Mouse (Mus musculus) heart, embryonic 12.5 days (tissue): ENCODE measurements around the gene Slc1a1. TPM values are rescaled to one million over a fixed set of nuclear protein-coding genes. Genes with fewer than 3 reads are reported as not detected.

Experiments
- ATAC-seq: fragments of 200-750 bp; cut with Nextera tagmentation; 2 replicates; pipeline ENCODE4 v1.8.0; 2017; ENCODE audit warnings: moderate TSS enrichment, moderate library complexity; ENCODE audit not compliant: insufficient number of reproducible peaks, low FRiP score
- H3K27ac ChIP-seq: fragments of 300-500 bp; sonication (generic); 2 replicates; pipeline ENCODE4 v1.5.1; 2016; ENCODE audit warnings: mild to moderate bottlenecking, moderate library complexity; ENCODE audit not compliant: poor library complexity, severe bottlenecking
- H3K27me3 ChIP-seq: fragments of 300-500 bp; sonication (generic); replicated peaks from 2 replicates; pipeline ENCODE4 v1.6.1; 2016; ENCODE audit warnings: mild to moderate bottlenecking, moderate library complexity
- H3K36me3 ChIP-seq: fragments of 300-500 bp; sonication (generic); 2 replicates; pipeline ENCODE4 v1.6.1; 2016; ENCODE audit warnings: mild to moderate bottlenecking, moderate library complexity
- H3K4me1 ChIP-seq: fragments of 300-500 bp; sonication (generic); replicated peaks from 2 replicates; pipeline ENCODE4 v1.6.1; 2016; ENCODE audit warnings: mild to moderate bottlenecking
- H3K4me2 ChIP-seq: fragments of 300-500 bp; sonication (generic); 2 replicates; pipeline ENCODE4 v1.6.1; 2016; ENCODE audit warnings: mild to moderate bottlenecking, moderate library complexity
- H3K4me3 ChIP-seq: fragments of 300-500 bp; sonication (generic); 2 replicates; pipeline ENCODE4 v1.5.1; 2016; ENCODE audit warnings: mild to moderate bottlenecking
- H3K9ac ChIP-seq: fragments of 300-500 bp; sonication (generic); 2 replicates; pipeline ENCODE4 v1.6.1; 2016; ENCODE audit warnings: mild to moderate bottlenecking, moderate library complexity
- H3K9me3 ChIP-seq: fragments of 300-500 bp; sonication (generic); replicated peaks from 2 replicates; pipeline ENCODE4 v1.6.1; 2016; ENCODE audit warnings: mild to moderate bottlenecking, moderate library complexity
- WGBS: fragments of 180-500 bp; shearing (Covaris S2); methylation state at CpG from one replicate; pipeline ENCODE4 v1.1.7; 2016; 5-methylcytosine and 5-hydroxymethylcytosine counted together
- polyA plus RNA-seq: library from polyadenylated mRNA; unstranded; fragments of >200 nt; fragmentation: Nextera tagmentation; extraction: Ambion mirVana; gene quantifications from 2 replicates; pipeline ENCODE4 v1.2.1, GENCODE M21; 2016

Slc1a1 gene
- polyA plus RNA-seq, 1 experiment from 2014 or later = 1.7 TPM

GRCm38 (mm10) chr19:28963113-28963512 lies 128.3 kb downstream of the Slc1a1 start:
- Histone ChIP-seq H3K9ac (peak overlapping the region; percentile 95), H3K36me3 (no peaks in the 10 kb centered on the region), H3K9me3 (no peaks in the 10 kb centered on the region), H3K4me3 (peak overlapping the region; percentile 97; the same call in 1 of the 2 replicates), H3K4me1 (peaks cover 29% of the 10 kb centered on the region), H3K27ac (peak overlapping the region; percentile 81), H3K4me2 (peak overlapping the region; percentile 90), H3K27me3 (no peaks in the 10 kb centered on the region)
- no peak for ATAC-seq
- WGBS = 39% methylated on average over 3 of the region's 3 CpGs

- peak overlapping the region; percentile 90 for H3K4me2 ChIP-seq
- H3K9me3 ChIP-seq = no peaks in the 10 kb centered on the region
- H3K27me3 ChIP-seq = no peaks in the 10 kb centered on the region
- H3K36me3 ChIP-seq = no peaks in the 10 kb centered on the region
- WGBS = 6% methylated on average over 4 of the region's 4 CpGs
- peaks cover 29% of the 10 kb centered on the region for H3K4me1 ChIP-seq
- H3K9ac ChIP-seq = peak overlapping the region; percentile 95
- H3K27ac ChIP-seq = peak overlapping the region; percentile 81
- H3K4me3 ChIP-seq = peak overlapping the region; percentile 97
- no peak for ATAC-seq
Measured at GRCm38 (mm10) chr19:28963513-28963841, 128.6 kb downstream of the Slc1a1 start.

Other genes with a start within 250 kb of the Slc1a1 start
- gene Glis3, start 155.0 kb upstream of the Slc1a1 start, polyA plus RNA-seq = 0.72 and 1.7 TPM in 2 replicates
- 8.9 and 9.3 TPM in 2 replicates for gene Plpp6, start 128.9 kb downstream of the Slc1a1 start, polyA plus RNA-seq
- 6.0 and 6.6 TPM in 2 replicates for gene 4430402I18Rik, start 132.8 kb downstream of the Slc1a1 start, polyA plus RNA-seq
- gene Cdc37l1, start 155.3 kb downstream of the Slc1a1 start, polyA plus RNA-seq = 37.7 and 41.5 TPM in 2 replicates
- 79.7 and 80.8 TPM in 2 replicates for gene Ak3, start 212.9 kb downstream of the Slc1a1 start, polyA plus RNA-seq